Mouse (Mus musculus) ovary, postnatal 10 days (tissue): ENCODE measurements at regions not wholly inside any gene's neighbourhood (a gene's known extent, or its start where the extent isn't known, plus 50 kb on each side); places are given as distances from the start of the nearest gene placed in this dataset.

Experiments used
- DNase-seq: peaks from one replicate; pipeline ENCODE4 v3.0.0; 2022; ENCODE audit warnings: low spot score

GRCm38 (mm10) chr13:53584504-53585130, 111.7 kb upstream of the Msx2 start:
- no peak for DNase-seq

GRCm38 (mm10) chr13:53553876-53554577, 81.2 kb upstream of the Msx2 start:
- no peak for DNase-seq

- DNase-seq = no peak
These were observed 80.5 kb upstream of the Msx2 start for GRCm38 (mm10) chr13:53553192-53553875.

GRCm38 (mm10) chr13:53548396-53548795, 75.5 kb upstream of the Msx2 start:
- no peak for DNase-seq

GRCm38 (mm10) chr13:53543291-53543690, 70.4 kb upstream of the Msx2 start:
- no peak for DNase-seq

GRCm38 (mm10) chr13:53539797-53540196, 66.9 kb upstream of the Msx2 start:
- no peak for DNase-seq

GRCm38 (mm10) chr13:53537937-53538336, 65.1 kb upstream of the Msx2 start:
- no peak for DNase-seq

- no peak for DNase-seq
These were observed 63.0 kb upstream of the Msx2 start for GRCm38 (mm10) chr13:53535781-53536425.

- DNase-seq = no peak
These were observed 60.9 kb upstream of the Msx2 start for GRCm38 (mm10) chr13:53533738-53534137.

GRCm38 (mm10) chr13:53526880-53527279, 54.0 kb upstream of the Msx2 start:
- no peak for DNase-seq

- no peak for DNase-seq
These were observed 49.9 kb upstream of the Msx2 start for GRCm38 (mm10) chr13:53522807-53523206.
